Mouse (Mus musculus) embryonic facial prominence, embryonic 12.5 days (tissue): ENCODE measurements around the gene 3110040N11Rik. TPM values are rescaled to one million over a fixed set of nuclear protein-coding genes. Genes with fewer than 3 reads are reported as not detected.

Experiments
- ATAC-seq: fragments of 200-750 bp; cut with Nextera tagmentation; 2 replicates; pipeline ENCODE4 v1.8.0; 2017; ENCODE audit not compliant: insufficient number of reproducible peaks, insufficient read depth, low FRiP score, low TSS enrichment
- H3K27ac ChIP-seq: fragments of 300-500 bp; sonication (generic); 2 replicates; pipeline ENCODE4 v1.5.1; 2016; ENCODE audit warnings: mild to moderate bottlenecking
- H3K27me3 ChIP-seq: fragments of 300-500 bp; sonication (generic); 2 replicates; pipeline ENCODE4 v1.6.1; 2016; ENCODE audit warnings: mild to moderate bottlenecking, moderate library complexity
- H3K36me3 ChIP-seq: fragments of 300-500 bp; sonication (generic); 2 replicates; pipeline ENCODE4 v1.6.1; 2016; ENCODE audit warnings: mild to moderate bottlenecking
- H3K4me1 ChIP-seq: fragments of 300-500 bp; sonication (generic); 2 replicates; pipeline ENCODE4 v1.6.1; 2016
- H3K4me2 ChIP-seq: fragments of 300-500 bp; sonication (generic); replicated peaks from 2 replicates; pipeline ENCODE4 v1.6.1; 2016; ENCODE audit warnings: mild to moderate bottlenecking, moderate library complexity
- H3K4me3 ChIP-seq: fragments of 300-500 bp; sonication (generic); 2 replicates; pipeline ENCODE4 v1.5.1; 2016; ENCODE audit warnings: mild to moderate bottlenecking
- H3K9ac ChIP-seq: fragments of 300-500 bp; sonication (generic); 2 replicates; pipeline ENCODE4 v1.6.1; 2016; ENCODE audit warnings: mild to moderate bottlenecking, moderate library complexity
- H3K9me3 ChIP-seq: fragments of 300-500 bp; sonication (generic); 2 replicates; pipeline ENCODE4 v1.6.1; 2016; ENCODE audit warnings: mild to moderate bottlenecking, moderate library complexity
- WGBS: fragments of 180-500 bp; shearing (Covaris S2); methylation state at CpG from one replicate; pipeline ENCODE4 v1.1.7; 2016; 5-methylcytosine and 5-hydroxymethylcytosine counted together
- polyA plus RNA-seq: library from polyadenylated mRNA; unstranded; fragments of >200 nt; fragmentation: Nextera tagmentation; extraction: Ambion mirVana; gene quantifications from 2 replicates; pipeline ENCODE4 v1.2.1, GENCODE M21; 2016

Gene 3110040N11Rik
- polyA plus RNA-seq, 1 experiment from 2014 or later = 45.8 TPM

- ATAC-seq = peak; percentile 56; the same call in 1 of the 2 replicates
- Histone ChIP-seq H3K9me3 (peaks cover 6% of the 10 kb centered on the region; the same call in 1 of the 2 replicates), H3K4me2 (no peak overlapping the region), H3K4me3 (no peak overlapping the region), H3K36me3 (peaks cover 33% of the 10 kb centered on the region), H3K27ac (no peak overlapping the region), H3K4me1 (no peaks in the 10 kb centered on the region), H3K9ac (no peak overlapping the region), H3K27me3 (no peaks in the 10 kb centered on the region)
- 75% methylated on average over 10 of the region's 10 CpGs for WGBS
Observed at GRCm38 (mm10) chr7:81777667-81778218, 11.5 kb downstream of the 3110040N11Rik start.

DNA sequence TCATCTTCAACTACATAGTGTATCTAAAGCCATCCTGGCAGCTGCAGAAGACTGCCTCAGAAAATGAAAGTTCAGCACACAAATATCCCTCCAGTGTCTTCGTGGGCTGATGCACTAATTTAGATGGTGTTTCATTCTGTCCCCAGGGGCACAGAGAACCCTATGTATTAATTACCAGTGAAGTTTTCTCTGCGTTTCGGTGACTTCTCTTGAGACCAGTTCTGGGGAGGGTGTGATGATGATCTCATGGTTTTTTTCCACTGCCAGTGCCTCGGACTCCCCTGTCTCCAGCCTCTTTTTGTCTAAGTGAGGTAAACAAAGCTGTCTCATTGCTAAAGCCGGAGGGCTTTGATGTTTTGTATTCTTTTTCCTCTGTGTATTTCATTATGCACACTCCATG, 14.0 kb downstream of the 3110040N11Rik start:
- H3K9ac ChIP-seq = no peak overlapping the region
- 79% methylated on average over 5 of the region's 5 CpGs for WGBS

GRCm38 (mm10) chr7:81772786-81773539, 16.3 kb downstream of the 3110040N11Rik start:
- Histone ChIP-seq H3K27ac (no peak overlapping the region), H3K36me3 (0 out of 2 replicates have a peak, but pooled peaks cover 4% of the 10 kb centered on the region), H3K9ac (no peak overlapping the region), H3K27me3 (no peaks in the 10 kb centered on the region), H3K4me2 (no peak overlapping the region), H3K4me3 (no peak overlapping the region), H3K4me1 (no peaks in the 10 kb centered on the region), H3K9me3 (no peaks in the 10 kb centered on the region)
- 78% methylated on average over 10 of the region's 10 CpGs for WGBS
- no peak for ATAC-seq

More for the DNA sequence above, 14.0 kb downstream of the 3110040N11Rik start:
- H3K4me1 ChIP-seq = no peaks in the 10 kb centered on the region
- H3K9me3 ChIP-seq = 0 out of 2 replicates have a peak, but pooled peaks cover under 1% of the 10 kb centered on the region
- peaks cover 19% of the 10 kb centered on the region for H3K36me3 ChIP-seq
- ATAC-seq = no peak
- no peak overlapping the region for H3K4me2 ChIP-seq
- no peak overlapping the region for H3K4me3 ChIP-seq
- no peak overlapping the region for H3K27ac ChIP-seq
- H3K27me3 ChIP-seq = no peaks in the 10 kb centered on the region

- 2% methylated on average over 60 of the region's 60 CpGs for whole genome bisulfite sequencing
- peak overlapping the region; percentile 96 for H3K4me3 ChIP-seq
- ATAC-seq = peak; percentile 77
- no peaks in the 10 kb centered on the region for H3K27me3 ChIP-seq
- peak overlapping the region; percentile 85 for H3K27ac ChIP-seq
- H3K9me3 ChIP-seq = no peaks in the 10 kb centered on the region
- no peaks in the 10 kb centered on the region for H3K36me3 ChIP-seq
- peak overlapping the region; percentile 80 for H3K9ac ChIP-seq
- peak overlapping the region; percentile 72 for H3K4me2 ChIP-seq
- peaks cover 17% of the 10 kb centered on the region; the same call in 1 of the 2 replicates for H3K4me1 ChIP-seq
Observed at GRCm38 (mm10) chr7:81763110-81763845, 26.0 kb downstream of the 3110040N11Rik start.

DNA sequence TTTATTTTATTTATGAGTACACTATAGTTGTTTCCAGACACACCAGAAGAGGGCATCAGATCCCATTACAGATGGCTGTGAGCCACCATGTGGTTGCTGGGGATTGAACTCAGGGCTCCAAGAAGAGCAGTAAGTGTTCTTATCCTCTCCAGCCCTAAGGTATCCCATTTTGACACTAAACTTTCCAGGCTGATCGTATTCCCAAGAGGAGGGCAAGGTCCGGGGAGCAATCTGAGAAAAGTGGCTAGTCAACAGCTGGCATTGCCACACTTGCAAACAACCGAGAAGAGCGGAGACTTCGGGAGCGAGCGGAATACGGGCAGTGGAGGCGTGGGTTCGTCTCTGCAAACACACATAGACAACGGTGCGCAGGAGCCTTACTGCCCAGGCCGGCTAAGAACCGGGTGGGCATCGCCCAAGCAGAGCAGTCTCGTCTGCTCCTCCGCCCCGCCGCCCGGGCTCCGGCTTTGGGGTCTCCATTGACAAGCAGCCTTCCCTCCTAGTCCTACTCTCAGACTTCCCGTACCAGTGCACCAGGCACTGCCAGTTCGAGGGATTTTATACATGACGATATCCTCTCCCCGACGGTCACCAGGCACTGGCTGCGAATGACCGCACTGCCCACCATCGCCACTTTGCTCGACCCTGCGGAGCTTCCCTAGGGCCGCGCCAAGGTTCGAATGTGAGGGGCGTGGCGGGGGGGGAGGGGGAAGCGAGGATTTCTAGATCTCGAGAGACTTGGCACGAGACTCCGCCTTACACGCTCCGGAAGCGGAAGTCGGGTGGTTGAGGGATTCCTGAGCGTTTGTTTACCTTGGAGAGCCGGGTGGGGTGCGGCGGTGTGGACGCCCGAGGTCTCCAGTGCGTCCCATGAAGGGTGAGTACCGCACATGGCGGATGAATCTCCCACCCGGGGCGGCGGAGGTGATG, 26.8 kb downstream of the 3110040N11Rik start, which contains the start of gene Ramac:
Ramac (plus strand) TSS at position 746 of the 930 bp plus-strand sequence.
- H3K36me3 ChIP-seq = no peaks in the 10 kb centered on the region
- peak; percentile 93 for ATAC-seq
- peaks cover 17% of the 10 kb centered on the region; the same call in 1 of the 2 replicates for H3K4me1 ChIP-seq
- peak within 1 kb of the TSS; percentile 85 for H3K27ac ChIP-seq
- H3K4me2 ChIP-seq = peak within 1 kb of the TSS; percentile 72
- under 1% methylated on average over 56 of the region's 56 CpGs for WGBS
- no peaks in the 10 kb centered on the region for H3K27me3 ChIP-seq
- H3K4me3 ChIP-seq = peak within 1 kb of the TSS; percentile 96
- H3K9me3 ChIP-seq = no peaks in the 10 kb centered on the region
- H3K9ac ChIP-seq = peak within 1 kb of the TSS; percentile 80

DNA sequence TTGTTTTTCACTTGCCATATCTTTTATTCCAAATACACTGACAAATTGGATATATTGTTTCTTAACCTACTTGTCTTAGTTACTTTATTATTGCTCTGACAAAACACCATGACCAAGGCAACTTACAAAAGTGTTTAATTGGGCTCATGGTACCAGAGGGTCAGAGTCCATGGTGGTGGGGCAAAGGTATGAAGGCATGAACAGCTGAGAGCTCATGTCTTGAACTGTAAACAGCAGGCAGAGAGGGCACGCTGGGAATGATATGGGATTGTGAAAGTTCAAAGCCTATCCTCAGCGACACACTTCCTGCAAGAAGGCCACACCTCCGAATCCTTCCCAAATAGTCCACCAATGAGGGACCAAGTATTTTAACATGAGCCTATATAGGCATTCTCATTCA, 41.3 kb downstream of the 3110040N11Rik start:
- Histone ChIP-seq H3K4me1 (no peaks in the 10 kb centered on the region), H3K4me2 (no peak overlapping the region), H3K9ac (no peak overlapping the region), H3K27me3 (no peaks in the 10 kb centered on the region), H3K36me3 (no peaks in the 10 kb centered on the region), H3K27ac (no peak overlapping the region), H3K9me3 (no peaks in the 10 kb centered on the region), H3K4me3 (no peak overlapping the region)
- WGBS = 83% methylated on average over 3 of the region's 3 CpGs
- no peak for ATAC-seq

DNA sequence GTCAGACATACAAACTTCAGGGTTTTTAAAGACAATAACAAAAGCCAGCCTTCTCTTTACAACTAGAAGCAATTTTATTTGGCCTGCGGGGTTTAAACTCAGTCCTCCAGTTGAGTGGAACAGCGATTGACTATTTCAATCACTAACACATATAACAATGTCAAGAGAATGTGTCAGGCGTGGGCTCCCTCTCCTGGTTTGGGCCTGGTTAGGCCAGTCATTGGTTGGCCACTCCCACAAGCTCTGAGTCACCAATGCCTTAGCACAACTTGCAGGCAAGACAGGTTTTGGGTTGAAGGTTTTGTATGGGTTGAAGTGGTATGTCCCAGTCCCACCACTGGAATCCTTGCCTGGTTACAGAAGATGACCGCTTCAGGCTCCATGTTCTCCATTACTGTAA, 45.1 kb downstream of the 3110040N11Rik start:
- no peaks in the 10 kb centered on the region for H3K9me3 ChIP-seq
- ATAC-seq = no peak
- H3K4me1 ChIP-seq = no peaks in the 10 kb centered on the region
- H3K27ac ChIP-seq = no peak overlapping the region
- H3K27me3 ChIP-seq = no peaks in the 10 kb centered on the region
- WGBS = 74% methylated on average over 4 of the region's 4 CpGs
- H3K4me2 ChIP-seq = no peak overlapping the region
- H3K4me3 ChIP-seq = no peak overlapping the region
- H3K36me3 ChIP-seq = no peaks in the 10 kb centered on the region
- no peak overlapping the region for H3K9ac ChIP-seq

- no peak overlapping the region for H3K4me3 ChIP-seq
- H3K4me1 ChIP-seq = no peaks in the 10 kb centered on the region
- no peak overlapping the region for H3K4me2 ChIP-seq
- no peak for ATAC-seq
- H3K27ac ChIP-seq = no peak overlapping the region
- no peaks in the 10 kb centered on the region for H3K27me3 ChIP-seq
- no peaks in the 10 kb centered on the region for H3K36me3 ChIP-seq
- 90% methylated on average over 7 of the region's 7 CpGs for WGBS
- H3K9me3 ChIP-seq = no peaks in the 10 kb centered on the region
- H3K9ac ChIP-seq = no peak overlapping the region
Observed at GRCm38 (mm10) chr7:81740010-81740409, 49.3 kb downstream of the 3110040N11Rik start.

DNA sequence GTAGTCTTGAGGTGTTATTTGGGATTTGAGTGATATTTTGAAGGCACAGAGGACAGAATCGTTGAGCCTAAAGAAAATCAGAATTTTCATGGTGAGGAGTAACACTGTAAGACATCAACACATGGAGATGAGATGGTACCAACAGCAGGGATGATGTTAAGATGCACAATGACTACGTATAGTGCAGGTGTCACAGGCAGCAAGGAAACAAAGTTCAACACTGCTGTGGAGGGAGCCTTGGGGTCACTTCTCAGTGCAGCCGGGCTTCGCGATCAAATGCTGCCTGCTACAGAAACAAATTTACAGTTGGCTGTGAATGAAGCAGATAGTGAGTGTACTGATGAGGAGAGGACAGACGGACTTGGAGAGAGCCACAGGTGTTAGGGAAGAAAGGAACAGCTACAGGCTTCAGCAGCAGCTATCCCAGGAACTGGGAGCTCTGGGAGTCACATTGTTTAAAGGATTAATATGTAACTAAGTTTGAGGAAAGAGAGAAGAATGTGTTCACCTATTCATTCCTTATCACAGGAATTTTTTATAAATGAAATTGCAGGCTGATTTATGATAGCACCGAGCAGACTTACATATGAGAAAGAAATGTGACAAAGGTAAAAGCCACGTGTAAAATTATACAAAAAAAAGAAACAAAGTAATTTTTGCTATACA, 50.4 kb downstream of the 3110040N11Rik start:
- H3K36me3 ChIP-seq = no peaks in the 10 kb centered on the region
- H3K4me1 ChIP-seq = no peaks in the 10 kb centered on the region
- no peak overlapping the region for H3K4me2 ChIP-seq
- no peaks in the 10 kb centered on the region for H3K9me3 ChIP-seq
- 76% methylated on average over 8 of the region's 8 CpGs for WGBS
- H3K27me3 ChIP-seq = no peaks in the 10 kb centered on the region
- H3K9ac ChIP-seq = no peak overlapping the region
- no peak overlapping the region for H3K4me3 ChIP-seq
- H3K27ac ChIP-seq = no peak overlapping the region
- no peak for ATAC-seq

DNA sequence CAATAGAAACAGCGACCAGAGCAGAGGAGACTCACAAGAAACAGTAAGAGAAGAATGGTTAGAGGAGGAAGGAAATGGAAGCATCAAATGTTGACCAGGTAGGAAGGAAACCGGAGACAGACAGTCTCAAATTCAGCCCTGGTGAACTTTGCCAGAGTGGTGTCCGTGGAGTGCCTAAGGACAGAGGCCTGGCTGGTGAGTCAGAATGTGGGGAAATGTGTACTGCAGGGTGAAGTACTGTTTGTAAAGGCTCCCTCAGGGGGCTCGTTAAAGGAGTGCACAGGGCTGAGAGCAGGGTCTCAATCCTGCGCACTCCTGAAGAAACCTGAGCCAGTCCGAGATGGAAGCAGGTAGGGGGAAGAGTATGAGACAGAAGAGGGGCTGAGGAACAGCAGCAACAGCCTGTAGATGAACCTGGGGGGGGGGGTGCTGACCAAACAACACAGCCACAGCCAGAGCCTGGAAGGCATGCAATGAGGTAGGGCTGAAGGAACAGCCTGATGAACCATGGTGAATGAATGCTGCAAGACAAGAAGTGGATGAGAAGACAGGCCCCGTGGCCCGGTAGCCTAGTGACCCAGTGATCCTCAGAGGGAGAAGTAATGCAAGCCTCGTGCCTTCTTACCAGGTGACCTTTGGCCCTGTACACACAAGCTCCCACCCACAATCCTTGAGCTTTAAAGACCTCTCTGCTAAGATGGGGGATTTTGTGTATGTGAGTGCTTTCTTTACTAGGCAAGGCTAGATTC, 53.8 kb downstream of the 3110040N11Rik start:
- no peak overlapping the region for H3K4me3 ChIP-seq
- no peak overlapping the region for H3K4me2 ChIP-seq
- H3K27me3 ChIP-seq = no peaks in the 10 kb centered on the region
- no peaks in the 10 kb centered on the region for H3K36me3 ChIP-seq
- no peaks in the 10 kb centered on the region for H3K9me3 ChIP-seq
- H3K4me1 ChIP-seq = no peaks in the 10 kb centered on the region
- 62% methylated on average over 9 of the region's 9 CpGs for WGBS
- H3K27ac ChIP-seq = no peak overlapping the region
- ATAC-seq = no peak
- no peak overlapping the region for H3K9ac ChIP-seq
